Mouse (Mus musculus): ENCODE measurements around the gene Lbp.
A peak's percentile ranks its signal among the peaks of the same experiment; 100 is the strongest.

Gene Lbp

DNA sequence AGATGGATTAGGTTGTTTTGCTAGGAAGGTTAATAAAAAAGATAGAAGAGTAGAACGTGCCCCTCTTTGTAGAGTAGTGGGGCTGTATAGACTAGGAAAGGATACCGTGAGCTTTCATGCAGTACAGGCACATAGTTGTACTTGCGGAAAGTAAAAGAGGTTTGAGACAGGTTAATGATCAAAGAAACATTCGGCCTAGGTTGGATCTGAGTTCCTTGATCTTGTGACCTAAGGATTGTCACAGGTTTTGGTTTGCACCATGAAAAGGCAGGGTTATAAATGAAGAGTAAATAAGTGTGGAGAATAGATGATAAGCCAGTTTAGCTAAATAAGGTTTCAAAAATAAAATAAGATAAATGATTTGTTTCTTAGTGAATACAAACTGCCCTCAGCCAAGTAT lies 57.9 kb downstream of the Lbp start:
- DNase-seq: no peak

DNA sequence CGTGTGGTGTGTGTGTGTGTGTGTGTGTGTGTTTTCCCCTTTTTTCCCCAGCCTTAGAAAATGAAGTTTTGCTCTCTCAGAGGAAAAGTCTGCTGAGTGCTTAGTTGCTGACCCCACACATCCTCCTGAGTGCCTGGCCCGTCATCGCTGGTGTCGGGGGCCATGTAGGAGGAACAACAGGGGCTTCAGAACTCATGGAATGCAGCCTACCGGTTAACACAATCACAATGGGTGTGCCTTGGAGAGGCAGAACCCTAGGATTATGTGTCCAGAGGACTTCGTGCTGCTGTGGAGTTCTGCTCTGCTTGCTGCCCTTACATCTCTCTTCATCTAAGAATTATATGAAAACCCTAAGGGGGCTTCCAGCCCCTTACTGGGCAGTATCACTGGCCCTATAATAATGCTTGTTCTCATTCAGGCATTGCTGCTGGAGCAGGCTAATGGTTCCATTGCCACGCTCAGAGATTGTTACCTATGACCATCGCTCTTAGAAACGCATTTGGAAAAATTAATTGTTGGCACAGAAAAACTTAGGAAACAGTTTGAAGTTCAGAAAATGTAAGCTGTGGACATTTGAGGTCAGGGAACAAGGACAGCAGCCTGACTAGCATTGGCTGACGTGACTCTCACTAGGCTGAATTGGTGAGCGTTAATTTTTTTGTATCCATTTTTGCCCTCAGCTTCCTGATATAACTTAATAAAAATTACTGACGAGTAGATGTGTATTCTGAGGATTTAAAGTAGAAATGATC lies 59.0 kb downstream of the Lbp start:
- DNase-seq: no peak

DNA sequence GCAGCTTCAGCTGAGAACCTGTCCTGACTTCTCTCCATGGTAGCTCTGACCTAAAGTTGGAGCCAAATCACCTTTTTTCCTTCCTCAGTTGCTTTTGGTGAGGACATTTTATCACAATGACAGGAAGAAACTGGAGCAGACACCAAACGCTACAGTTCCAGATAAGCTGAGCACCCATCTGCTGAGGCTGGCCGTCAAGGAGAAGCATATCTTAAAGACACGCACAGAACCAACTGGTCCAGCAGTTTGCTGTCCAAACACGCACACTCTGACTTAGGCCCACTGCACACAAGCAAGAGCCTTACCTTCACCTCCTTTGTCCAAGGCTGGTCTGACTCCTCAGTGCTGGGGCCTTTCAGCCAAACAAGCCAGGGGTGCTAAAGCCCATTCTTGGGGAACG lies 61.4 kb downstream of the Lbp start:
- DNase-seq: no peak

DNA sequence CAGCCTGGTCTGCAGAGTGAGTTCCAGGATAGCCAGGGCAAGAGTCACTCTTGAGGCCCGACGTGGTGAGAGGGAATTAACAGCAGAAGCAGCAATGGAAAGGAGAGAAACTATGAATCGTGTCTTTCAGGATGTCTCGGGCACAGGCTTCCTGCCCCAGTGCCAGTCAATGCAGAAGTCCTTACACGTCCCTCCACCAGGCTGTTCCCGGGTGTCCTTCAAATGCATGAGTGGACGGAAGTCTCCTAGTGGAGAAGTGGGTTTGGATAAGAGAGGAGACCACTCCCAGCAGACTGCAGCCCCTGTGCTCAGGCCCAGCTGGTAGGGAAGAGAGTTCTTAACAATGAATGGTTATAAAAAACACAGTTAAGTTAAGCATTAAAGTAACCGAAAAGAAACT lies 62.0 kb downstream of the Lbp start:
- DNase-seq: no peak

DNA sequence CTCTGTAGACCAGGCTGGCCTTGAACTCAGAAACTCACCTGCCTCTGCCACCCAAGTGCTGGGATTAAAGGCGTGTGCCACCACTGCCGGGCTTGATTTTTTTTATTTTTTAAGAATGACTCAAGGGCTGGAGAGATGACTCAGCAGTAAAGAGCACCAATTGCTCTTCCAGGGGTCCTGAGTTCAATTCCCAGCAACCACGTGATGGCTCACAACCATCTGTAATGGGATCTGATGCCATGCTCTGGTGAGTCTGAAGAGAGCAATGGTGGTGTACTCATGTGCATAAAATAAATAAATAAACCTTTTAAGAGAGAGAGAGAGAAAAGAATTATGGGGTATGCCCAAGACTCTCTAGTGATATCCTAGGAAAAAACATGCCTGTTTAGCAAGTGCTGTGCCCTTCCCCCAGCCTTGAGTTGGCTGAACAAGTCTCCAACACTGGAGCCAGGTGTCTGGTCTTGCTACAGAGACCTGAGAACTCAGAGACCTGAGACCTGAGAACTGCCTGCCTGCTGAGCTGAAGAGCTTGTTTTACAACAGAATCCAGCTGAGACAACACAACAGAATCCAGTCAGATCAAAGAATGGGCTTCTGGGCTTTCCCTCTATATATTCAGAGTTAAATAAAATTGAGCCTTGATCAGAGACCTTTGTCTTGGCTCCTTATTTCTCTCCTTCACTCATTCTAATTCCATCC lies 63.3 kb downstream of the Lbp start:
- no peak for DNase-seq

DNA sequence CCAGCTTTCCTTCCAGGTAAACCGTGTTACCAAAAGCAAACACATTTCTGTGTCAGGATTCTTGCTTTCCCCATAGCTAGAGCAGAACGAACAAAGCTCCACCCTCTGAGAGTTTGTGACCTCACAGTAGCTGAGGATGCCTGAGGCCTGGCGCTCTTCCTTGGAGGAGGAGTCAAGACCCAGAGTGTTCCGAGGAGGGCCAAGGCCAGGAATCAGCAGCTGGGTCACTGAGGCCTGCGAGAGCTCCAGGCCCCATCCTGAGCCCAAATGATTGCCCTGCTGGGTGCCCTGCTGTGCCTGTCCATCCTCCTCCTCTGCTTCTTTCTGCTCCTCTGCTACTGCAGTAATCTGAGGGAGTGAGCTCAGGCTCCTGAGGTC lies 63.9 kb downstream of the Lbp start:
- DNase-seq: no peak

DNA sequence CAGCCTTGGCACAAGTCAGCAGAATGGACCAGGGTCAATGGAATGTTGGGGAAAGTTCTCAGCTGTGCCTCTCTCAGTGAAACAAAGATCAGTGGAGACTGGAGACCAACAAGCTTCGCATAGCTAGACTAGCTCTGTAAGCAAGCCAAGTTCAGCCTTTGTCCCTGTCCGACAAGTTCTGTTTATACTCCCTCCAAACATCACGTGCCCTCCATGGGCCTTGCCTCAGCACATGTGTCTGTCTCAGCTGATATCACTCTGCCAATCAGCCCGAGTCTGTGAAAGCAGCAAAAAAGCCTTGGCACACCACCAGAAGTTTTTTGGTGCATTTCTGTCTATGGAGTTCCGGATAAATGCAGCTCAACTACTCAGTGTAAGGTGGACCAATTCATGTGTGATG lies 66.8 kb downstream of the Lbp start:
- DNase-seq: no peak

DNA sequence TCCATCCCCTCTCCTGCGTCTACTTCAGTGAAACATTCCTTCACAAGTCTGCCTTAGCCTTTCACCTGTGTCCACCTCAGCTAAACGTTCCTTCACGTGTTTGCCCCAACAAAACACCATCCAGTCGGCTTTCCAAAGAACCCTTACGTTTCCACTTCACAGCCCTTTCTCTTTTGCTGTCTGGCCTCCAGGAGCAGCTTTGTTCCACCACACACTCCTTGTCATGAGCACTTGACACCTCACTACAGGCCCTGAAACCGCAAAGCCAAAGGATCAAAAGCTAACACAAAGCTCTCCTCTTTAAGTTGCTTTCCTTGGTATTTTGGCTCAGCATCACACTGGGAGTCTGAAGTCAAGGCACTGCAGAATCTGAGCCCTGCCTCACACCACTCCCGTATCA lies 67.2 kb downstream of the Lbp start:
- no peak for DNase-seq

DNA sequence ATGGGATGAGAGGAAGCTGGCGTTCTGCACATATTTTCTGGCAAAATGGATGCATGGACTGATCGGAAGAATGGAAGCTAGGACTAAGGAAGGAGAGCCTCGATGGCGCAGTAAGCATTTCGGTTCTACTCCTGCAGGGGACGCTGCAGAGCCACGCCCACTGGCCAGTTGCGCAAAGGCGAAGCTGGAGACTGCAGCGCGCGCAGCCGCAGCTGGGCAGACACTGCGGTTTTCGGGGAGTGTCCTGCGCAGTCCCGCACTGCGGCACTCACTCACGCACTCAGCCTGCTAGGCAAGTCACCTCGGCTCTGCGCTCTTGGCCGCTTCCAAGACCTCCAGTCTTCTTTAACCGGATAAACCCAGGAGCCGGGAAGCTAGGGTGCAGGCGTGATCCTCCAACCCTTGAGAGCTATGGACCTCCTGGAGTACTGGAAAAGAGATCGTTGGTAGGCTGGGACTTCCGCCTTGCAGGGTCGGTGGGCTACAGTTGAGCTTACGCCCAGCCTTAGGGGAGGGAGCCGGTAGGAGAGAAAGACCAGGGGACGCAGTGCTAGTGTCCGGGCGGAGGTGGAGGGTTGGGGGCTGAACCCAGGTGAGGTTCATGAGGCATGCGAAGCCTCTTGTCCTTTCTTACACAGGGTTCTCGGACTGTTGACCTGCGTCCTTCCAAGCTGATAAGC lies 69.3 kb downstream of the Lbp start, which contains the start of gene Snhg11:
TSS of gene Snhg11 (plus strand) at position 196 of the 680 bp plus-strand sequence.
- DNase-seq: peak; percentile 94

DNA sequence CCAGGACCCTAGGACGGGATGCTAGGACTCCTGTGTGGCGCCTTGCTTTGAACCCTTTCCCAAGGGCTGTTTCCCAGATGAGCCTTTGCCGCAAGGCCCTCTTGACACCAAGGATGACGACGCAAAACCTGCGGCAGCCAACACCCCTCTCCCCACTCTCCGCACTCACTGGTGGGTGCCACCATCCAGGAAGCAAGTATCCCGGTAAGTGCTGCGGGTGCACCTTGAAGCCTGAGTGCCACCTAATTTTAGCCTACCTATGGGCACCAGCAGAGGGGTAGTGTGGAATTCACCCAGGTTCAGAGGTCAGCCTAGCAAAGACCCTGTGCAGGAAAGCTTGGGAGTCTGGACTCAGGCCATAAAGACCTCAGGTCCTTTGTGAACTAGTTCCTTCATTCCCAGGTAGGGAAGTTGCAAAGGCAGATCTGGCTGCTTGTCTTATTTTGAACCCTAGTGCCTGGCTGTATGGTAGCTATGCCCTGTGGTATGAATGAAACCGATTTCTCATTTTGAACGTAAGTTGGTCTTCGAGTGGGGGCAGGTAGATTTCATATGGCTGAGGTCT lies 69.9 kb downstream of the Lbp start:
- DNase-seq: peak; percentile 70

DNA sequence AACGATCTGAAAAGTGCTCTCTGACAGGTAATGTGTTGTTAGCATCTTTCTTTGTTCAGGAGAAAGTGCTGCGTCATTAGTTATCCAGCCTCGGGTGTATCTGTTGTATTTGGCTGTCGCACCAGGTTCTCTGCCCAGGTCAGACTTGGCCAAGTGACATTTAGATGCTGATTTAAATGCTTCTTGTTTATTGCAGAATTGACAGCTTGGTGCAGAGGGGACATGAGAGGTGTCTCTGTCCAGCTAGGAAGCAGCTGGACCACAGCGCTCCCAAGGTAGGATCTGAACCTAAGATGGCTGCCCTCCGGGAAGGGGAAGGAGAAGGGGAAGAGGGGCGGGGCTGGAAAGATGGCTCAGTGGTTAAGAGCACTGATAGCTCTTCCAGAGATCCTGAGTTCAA lies 70.5 kb downstream of the Lbp start:
- peak; percentile 65 for DNase-seq

DNA sequence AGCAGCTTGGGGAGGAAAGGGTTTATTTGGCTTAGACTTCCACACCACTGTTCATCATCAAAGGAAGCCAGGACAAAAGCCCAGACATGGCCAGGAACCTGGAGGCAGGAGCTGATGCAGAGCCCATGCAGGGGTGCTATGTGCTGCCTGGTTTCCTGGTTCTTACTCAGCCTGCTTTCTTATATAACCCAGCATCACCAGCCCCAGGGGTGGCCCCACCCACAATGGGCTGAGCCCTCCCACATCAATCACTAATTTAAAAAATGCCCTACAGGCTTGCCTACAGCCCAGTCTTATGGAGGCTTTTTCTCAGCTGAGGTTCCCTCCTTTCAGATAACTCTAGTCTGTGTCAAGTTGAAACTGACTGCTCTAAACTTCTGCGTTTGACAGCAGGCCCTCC lies 71.5 kb downstream of the Lbp start:
- DNase-seq: peak; percentile 58

DNA sequence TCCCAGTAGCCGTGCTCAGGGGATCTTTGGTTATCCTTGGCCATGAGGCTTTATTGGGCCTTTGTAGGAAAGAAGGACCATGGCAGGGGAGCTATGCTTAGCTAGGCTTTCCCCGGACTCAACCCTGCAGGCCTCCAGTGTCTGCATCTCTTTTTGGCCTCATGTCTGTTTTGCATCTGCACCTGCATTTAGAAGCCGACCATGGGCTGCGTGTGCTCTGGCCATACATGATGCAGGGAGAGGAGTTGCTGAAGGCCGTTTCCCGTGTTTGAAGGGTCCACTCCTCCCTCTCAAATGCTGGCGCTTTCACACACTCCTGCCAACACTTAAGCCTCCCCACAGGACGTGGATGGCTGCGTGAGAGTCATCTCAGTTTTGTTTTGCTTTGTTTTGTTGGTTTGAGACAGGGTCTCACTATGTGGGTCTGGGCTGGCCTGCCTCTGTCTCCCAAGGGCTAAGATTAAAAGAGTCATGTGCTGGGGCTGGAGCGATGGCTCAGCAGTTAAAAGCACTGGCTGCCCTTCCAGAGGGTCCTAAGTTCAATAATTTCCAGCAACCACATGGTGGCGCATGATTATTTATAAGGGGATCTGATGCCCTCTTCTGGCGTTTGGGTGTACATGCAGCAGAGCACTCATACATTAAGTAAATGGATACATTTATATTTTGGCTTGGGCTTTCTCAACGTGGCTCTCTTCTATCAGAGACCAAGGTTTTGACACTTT lies 73.2 kb downstream of the Lbp start:
- no peak for DNase-seq
